Mouse (Mus musculus) natural killer cell, adult 2 months (primary cell): ENCODE measurements at regions not wholly inside any gene's neighbourhood (a gene's known extent, or its start where the extent isn't known, plus 50 kb on each side); places are given as distances from the start of the nearest gene placed in this dataset.
A peak's percentile ranks its signal among the peaks of the same experiment; 100 is the strongest.

Experiments
- DNase-seq, 2 experiments: peaks; one replicate each; pipeline ENCODE4 v3.0.0; 2022; ENCODE audit warnings: low spot score in 2 of 2

- no peak for DNase-seq
Observed at GRCm38 (mm10) chr9:61677037-61677436, 237.3 kb downstream of the Rplp1 start.

- DNase-seq: no peak
Observed at GRCm38 (mm10) chr9:61675366-61675765, 239.0 kb downstream of the Rplp1 start.

- DNase-seq: no peak
Observed at GRCm38 (mm10) chr9:61673575-61674203, 240.7 kb downstream of the Rplp1 start.

- peak in 1 of 2 experiments; percentile 35 for DNase-seq
Observed at GRCm38 (mm10) chr9:61670986-61671385, 243.4 kb downstream of the Rplp1 start.

GRCm38 (mm10) chr9:61669729-61670520, 244.4 kb downstream of the Rplp1 start:
- peak; percentile 85 to 88 for DNase-seq

- DNase-seq: peak in 1 of 2 experiments; percentile 23
Observed at GRCm38 (mm10) chr9:61668723-61669122, 245.6 kb downstream of the Rplp1 start.

GRCm38 (mm10) chr9:61668157-61668697, 246.1 kb downstream of the Rplp1 start:
- DNase-seq: no peak

- peak; percentile 58 to 64 for DNase-seq
Observed at GRCm38 (mm10) chr9:61667453-61668074, 246.8 kb downstream of the Rplp1 start.

GRCm38 (mm10) chr9:61666761-61667332, 247.5 kb downstream of the Rplp1 start:
- DNase-seq: no peak

- peak; percentile 77 to 82 for DNase-seq
Observed at GRCm38 (mm10) chr9:61666118-61666517, 248.2 kb downstream of the Rplp1 start.

GRCm38 (mm10) chr9:61665254-61665653, 249.1 kb downstream of the Rplp1 start:
- DNase-seq: no peak

- DNase-seq: peak; percentile 68 to 81
Observed at GRCm38 (mm10) chr9:61664000-61664622, 250.2 kb downstream of the Rplp1 start.

- no peak for DNase-seq
Observed at GRCm38 (mm10) chr9:61662055-61663028, 252.0 kb downstream of the Rplp1 start.

GRCm38 (mm10) chr9:61660191-61660590, 254.2 kb downstream of the Rplp1 start:
- no peak for DNase-seq

GRCm38 (mm10) chr9:61657996-61658395, 256.3 kb downstream of the Rplp1 start:
- no peak for DNase-seq

- DNase-seq: no peak
Observed at GRCm38 (mm10) chr9:61655433-61655981, 258.8 kb downstream of the Rplp1 start.

GRCm38 (mm10) chr9:61645661-61646425, 268.5 kb downstream of the Rplp1 start:
- DNase-seq: no peak

- no peak for DNase-seq
Observed at GRCm38 (mm10) chr9:61640739-61641138, 268.6 kb downstream of the Tle3 start.

GRCm38 (mm10) chr9:61638908-61639307, 266.7 kb downstream of the Tle3 start:
- DNase-seq: no peak
